Mouse (Mus musculus) thymus, adult 2 months (tissue): Measurements from ENCODE around the gene Ptrh1.

ENCODE experiments used
- CTCF ChIP-seq: fragments of 200-500 bp; IDR thresholded peaks from 2 replicates; pipeline ENCODE4 v1.5.1; 2012; ENCODE audit warnings: mild to moderate bottlenecking, control low read depth, low read length, moderate library complexity, borderline replicate concordance; ENCODE audit not compliant: control insufficient read depth, poor library complexity, insufficient read depth; ENCODE audit errors: extremely low read depth
- POLR2A ChIP-seq: fragments of 200-500 bp; IDR thresholded peaks from 2 replicates; pipeline ENCODE4 v1.6.1; 2012; ENCODE audit warnings: mild to moderate bottlenecking, low read length, control low read depth, moderate library complexity; ENCODE audit not compliant: control insufficient read depth, poor library complexity, insufficient read depth; ENCODE audit errors: extremely low read depth

DNA sequence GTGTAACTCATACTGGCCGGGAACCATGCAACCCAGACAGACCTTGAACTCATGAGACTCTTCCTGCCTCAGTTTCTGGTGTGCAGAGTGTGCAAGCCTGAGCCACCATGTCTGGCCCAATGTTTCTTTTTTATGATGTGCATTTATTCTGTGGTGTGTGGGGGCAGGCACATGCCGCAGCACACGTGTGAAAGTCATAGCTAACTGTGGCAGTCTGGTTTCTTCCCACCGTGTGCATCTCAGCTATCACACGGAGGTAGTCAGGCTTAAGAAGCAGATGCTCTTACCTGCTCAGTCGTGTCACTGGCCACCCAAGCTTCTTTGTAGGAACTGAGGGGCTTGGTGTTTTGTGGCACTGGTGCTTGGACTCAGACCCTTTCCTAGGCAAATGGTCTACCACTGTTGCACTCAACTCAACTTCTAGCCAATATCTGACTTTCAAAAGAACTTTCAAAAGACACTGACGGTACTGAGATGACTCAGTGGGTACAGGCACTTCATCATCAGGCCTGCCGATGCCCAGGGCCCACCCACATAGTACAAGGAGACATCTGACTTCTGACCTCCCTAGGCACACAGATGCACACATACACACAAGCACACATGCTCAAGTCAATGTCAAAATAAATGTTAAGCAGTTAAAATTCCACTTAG, 2.8 kb upstream of the Ptrh1 start:
- TF ChIP-seq CTCF (no peak), POLR2A (no peak)
